Mouse (Mus musculus) limb, embryonic 11.5 days (tissue): ENCODE measurements around the gene Iqschfp. TPM values are rescaled to one million over a fixed set of nuclear protein-coding genes. Genes with fewer than 3 reads are reported as not detected.

ENCODE experiments used
- ATAC-seq: fragments of 200-750 bp; cut with Nextera tagmentation; 2 replicates; pipeline ENCODE4 v1.8.0; 2017; ENCODE audit warnings: low read depth; ENCODE audit not compliant: insufficient number of reproducible peaks, low FRiP score, low TSS enrichment
- DNase-seq: peaks from one replicate; pipeline ENCODE4 v3.0.0-alpha.2; 2015; ENCODE audit warnings: low spot score
- H3K27ac ChIP-seq: fragments of 300-500 bp; sonication (generic); replicated peaks from 2 replicates; pipeline ENCODE4 v1.5.1; 2014; ENCODE audit warnings: low read depth, mild to moderate bottlenecking, low read length
- H3K27me3 ChIP-seq: fragments of 300-500 bp; sonication (generic); 2 replicates; pipeline ENCODE4 v1.6.1; 2014; ENCODE audit warnings: mild to moderate bottlenecking, low read length, mixed read lengths; ENCODE audit not compliant: control insufficient read depth, insufficient read depth
- H3K36me3 ChIP-seq: fragments of 300-500 bp; sonication (generic); 2 replicates; pipeline ENCODE4 v1.6.1; 2014; ENCODE audit warnings: mild to moderate bottlenecking, low read length, moderate library complexity, mixed read lengths; ENCODE audit not compliant: control insufficient read depth, insufficient read depth
- H3K4me1 ChIP-seq: fragments of 300-500 bp; sonication (generic); 2 replicates; pipeline ENCODE4 v1.6.1; 2014; ENCODE audit warnings: low read length, mixed read lengths; ENCODE audit not compliant: control insufficient read depth, insufficient read depth
- H3K4me2 ChIP-seq: fragments of 300-500 bp; sonication (generic); 2 replicates; pipeline ENCODE4 v1.6.1; 2014; ENCODE audit warnings: low read depth, mild to moderate bottlenecking, moderate library complexity; ENCODE audit not compliant: severe bottlenecking
- H3K4me3 ChIP-seq: fragments of 300-500 bp; sonication (generic); 2 replicates; pipeline ENCODE4 v1.5.1; 2014; ENCODE audit warnings: low read depth, low read length
- H3K9ac ChIP-seq: fragments of 300-500 bp; sonication (generic); 2 replicates; pipeline ENCODE4 v1.6.1; 2014; ENCODE audit warnings: mild to moderate bottlenecking, low read length
- H3K9me3 ChIP-seq: fragments of 300-500 bp; sonication (generic); 2 replicates; pipeline ENCODE4 v1.6.1; 2016; ENCODE audit warnings: low read length; ENCODE audit not compliant: control insufficient read depth
- WGBS: fragments of 180-500 bp; shearing (Covaris S2); extraction: QIAGEN DNeasy Blood & Tissue Kit; methylation state at CpG from one replicate; pipeline ENCODE4 v1.1.7; 2014; 5-methylcytosine and 5-hydroxymethylcytosine counted together
- polyA plus RNA-seq: library from polyadenylated mRNA; unstranded; fragments of >200 nt; fragmentation: Nextera tagmentation; extraction: Ambion mirVana; gene quantifications from 2 replicates; pipeline ENCODE4 v1.2.1, GENCODE M21; 2014

The Iqschfp gene
- polyA plus RNA-seq, 1 experiment from 2014 or later: 0.56 TPM

GRCm38 (mm10) chr3:68332515-68332914 is 440.5 kb downstream of the Iqschfp start:
- Histone ChIP-seq H3K4me1 (no peaks in the 10 kb centered on the region), H3K9me3 (no peaks in the 10 kb centered on the region), H3K4me3 (no peak overlapping the region), H3K4me2 (no peak overlapping the region), H3K27me3 (no peaks in the 10 kb centered on the region), H3K27ac (no peak overlapping the region), H3K9ac (no peak overlapping the region), H3K36me3 (no peaks in the 10 kb centered on the region)
- DNase-seq: no peak
- WGBS: 38% methylated on average over 2 of the region's 2 CpGs
- no peak for ATAC-seq

GRCm38 (mm10) chr3:68335501-68335900 is 443.5 kb downstream of the Iqschfp start:
- H3K9me3 ChIP-seq: no peaks in the 10 kb centered on the region
- DNase-seq (no peak), ATAC-seq (no peak)
- H3K4me2 ChIP-seq: no peak overlapping the region
- no peaks in the 10 kb centered on the region for H3K4me1 ChIP-seq
- H3K27ac ChIP-seq: no peak overlapping the region
- H3K36me3 ChIP-seq: no peaks in the 10 kb centered on the region
- WGBS: 92% methylated on average over 4 of the region's 4 CpGs
- H3K9ac ChIP-seq: no peak overlapping the region
- no peak overlapping the region for H3K4me3 ChIP-seq
- H3K27me3 ChIP-seq: no peaks in the 10 kb centered on the region

DNA sequence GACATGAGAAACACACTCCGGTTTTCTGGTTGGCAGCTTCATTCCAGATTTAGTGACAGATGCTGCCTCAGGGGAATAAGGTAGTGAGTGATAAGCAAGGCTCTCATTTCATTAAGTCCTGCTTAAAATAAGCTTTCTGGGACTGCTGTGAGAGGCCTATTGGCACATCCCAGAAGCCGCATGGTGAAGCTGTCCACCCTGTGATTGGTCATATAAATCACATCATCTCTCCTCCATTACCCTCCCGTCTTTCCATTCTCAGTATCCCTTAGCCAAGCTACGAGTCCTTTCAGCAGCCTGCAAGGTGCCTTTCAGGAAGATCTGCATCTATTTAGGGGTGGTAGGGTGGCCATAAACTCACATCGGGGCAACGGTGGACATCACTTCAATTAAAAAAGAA is 458.6 kb downstream of the Iqschfp start:
- WGBS: 62% methylated on average over 6 of the region's 6 CpGs
- no peak overlapping the region for H3K4me3 ChIP-seq
- ATAC-seq: no peak
- no peaks in the 10 kb centered on the region; the same call in 1 of the 2 replicates for H3K9me3 ChIP-seq
- H3K27me3 ChIP-seq: no peaks in the 10 kb centered on the region
- no peak for DNase-seq
- H3K27ac ChIP-seq: no peak overlapping the region
- H3K4me1 ChIP-seq: peaks cover 6% of the 10 kb centered on the region; the same call in 1 of the 2 replicates
- H3K9ac ChIP-seq: no peak overlapping the region
- no peaks in the 10 kb centered on the region for H3K36me3 ChIP-seq
- no peak overlapping the region for H3K4me2 ChIP-seq

GRCm38 (mm10) chr3:68351461-68351860 is 459.4 kb downstream of the Iqschfp start:
- Histone ChIP-seq H3K4me1 (peaks cover 6% of the 10 kb centered on the region; the same call in 1 of the 2 replicates), H3K27me3 (no peaks in the 10 kb centered on the region), H3K4me2 (no peak overlapping the region), H3K36me3 (no peaks in the 10 kb centered on the region), H3K4me3 (no peak overlapping the region), H3K9me3 (no peaks in the 10 kb centered on the region; the same call in 1 of the 2 replicates), H3K9ac (no peak overlapping the region), H3K27ac (no peak overlapping the region)
- ATAC-seq (no peak), DNase-seq (no peak)
- 24% methylated on average over 3 of the region's 3 CpGs for WGBS

DNA sequence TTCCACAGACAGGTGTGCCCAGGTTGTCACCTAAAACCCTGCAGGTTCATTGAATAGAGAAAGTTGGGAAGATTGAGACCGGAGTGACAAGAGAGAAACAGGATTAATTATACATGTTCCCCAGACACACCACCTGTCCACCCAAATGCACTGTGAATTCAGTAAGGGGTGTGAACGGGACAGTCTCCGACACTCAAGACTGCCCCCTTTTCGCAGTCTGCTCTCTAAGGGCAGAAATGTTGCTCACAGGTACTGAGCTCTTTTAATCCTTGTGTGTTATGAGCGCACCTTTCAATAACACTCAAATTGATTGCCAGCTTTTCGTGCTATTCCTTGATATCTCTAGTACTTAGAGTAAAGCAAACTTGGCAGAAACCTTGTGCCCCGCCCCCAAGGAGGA is 460.9 kb downstream of the Iqschfp start:
- Histone ChIP-seq H3K36me3 (no peaks in the 10 kb centered on the region), H3K4me2 (no peak overlapping the region), H3K27ac (no peak overlapping the region), H3K9ac (no peak overlapping the region), H3K4me1 (peaks cover 6% of the 10 kb centered on the region; the same call in 1 of the 2 replicates), H3K4me3 (no peak overlapping the region), H3K27me3 (no peaks in the 10 kb centered on the region), H3K9me3 (no peaks in the 10 kb centered on the region; the same call in 1 of the 2 replicates)
- WGBS: 90% methylated on average over 7 of the region's 7 CpGs
- DNase-seq (no peak), ATAC-seq (no peak)

GRCm38 (mm10) chr3:68353492-68353891 is 461.5 kb downstream of the Iqschfp start:
- 80% methylated on average over 3 of the region's 3 CpGs for WGBS
- H3K27me3 ChIP-seq: no peaks in the 10 kb centered on the region

GRCm38 (mm10) chr3:68356516-68356915 is 464.5 kb downstream of the Iqschfp start:
- Histone ChIP-seq H3K36me3 (no peaks in the 10 kb centered on the region), H3K9ac (no peak overlapping the region), H3K4me3 (no peak overlapping the region), H3K27ac (no peak overlapping the region), H3K27me3 (no peaks in the 10 kb centered on the region), H3K4me1 (no peaks in the 10 kb centered on the region), H3K4me2 (no peak overlapping the region), H3K9me3 (no peaks in the 10 kb centered on the region; the same call in 1 of the 2 replicates)
- 86% methylated on average over 2 of the region's 2 CpGs for WGBS
- no peak for ATAC-seq
- DNase-seq: no peak

More at GRCm38 (mm10) chr3:68353492-68353891, 461.5 kb downstream of the Iqschfp start:
- H3K27ac ChIP-seq: no peak overlapping the region
- no peaks in the 10 kb centered on the region; the same call in 1 of the 2 replicates for H3K9me3 ChIP-seq
- DNase-seq: no peak
- H3K36me3 ChIP-seq: no peaks in the 10 kb centered on the region
- ATAC-seq: no peak
- H3K9ac ChIP-seq: no peak overlapping the region
- no peak overlapping the region for H3K4me3 ChIP-seq
- no peak overlapping the region for H3K4me2 ChIP-seq
- H3K4me1 ChIP-seq: peaks cover 6% of the 10 kb centered on the region; the same call in 1 of the 2 replicates

DNA sequence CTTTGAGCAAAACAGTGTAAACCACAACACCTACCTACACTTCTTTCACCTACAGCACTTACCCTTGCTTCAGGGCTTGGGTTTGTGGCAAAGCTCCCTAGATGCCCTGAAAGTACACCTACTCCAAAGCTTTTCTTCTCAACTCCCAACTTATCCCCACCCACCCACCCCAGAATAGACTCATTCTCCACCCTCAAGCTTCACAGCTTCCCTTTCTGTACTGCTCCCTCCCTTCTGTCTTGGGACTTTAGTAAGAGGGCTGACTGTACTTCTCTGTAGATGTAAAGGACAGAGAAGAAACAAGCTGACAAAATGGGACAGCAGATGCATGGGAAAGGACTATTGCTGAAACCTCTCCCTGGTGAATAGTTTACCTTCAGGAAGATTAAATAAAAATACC is 476.0 kb downstream of the Iqschfp start:
- Histone ChIP-seq H3K4me2 (no peak overlapping the region), H3K9ac (no peak overlapping the region), H3K4me1 (no peaks in the 10 kb centered on the region), H3K4me3 (no peak overlapping the region), H3K27me3 (no peaks in the 10 kb centered on the region), H3K36me3 (no peaks in the 10 kb centered on the region), H3K27ac (no peak overlapping the region), H3K9me3 (no peaks in the 10 kb centered on the region)
- no peak for ATAC-seq
- DNase-seq: no peak

GRCm38 (mm10) chr3:68372925-68373324 is 480.9 kb downstream of the Iqschfp start:
- Histone ChIP-seq H3K4me1 (no peaks in the 10 kb centered on the region), H3K4me3 (no peak overlapping the region), H3K27ac (no peak overlapping the region), H3K27me3 (no peaks in the 10 kb centered on the region), H3K36me3 (no peaks in the 10 kb centered on the region), H3K9ac (no peak overlapping the region), H3K4me2 (no peak overlapping the region), H3K9me3 (no peaks in the 10 kb centered on the region)
- no CpG with 5 or more reads among the region's 1 CpGs for WGBS
- DNase-seq: no peak
- ATAC-seq: no peak
